Mouse (Mus musculus) embryonic facial prominence, embryonic 12.5 days (tissue): ENCODE data around the gene Nol3. TPM values are rescaled to one million over a fixed set of nuclear protein-coding genes. Genes with fewer than 3 reads are reported as not detected.

Experiments used
- ATAC-seq: fragments of 200-750 bp; cut with Nextera tagmentation; 2 replicates; pipeline ENCODE4 v1.8.0; 2017; ENCODE audit not compliant: insufficient number of reproducible peaks, insufficient read depth, low FRiP score, low TSS enrichment
- H3K27ac ChIP-seq: fragments of 300-500 bp; sonication (generic); 2 replicates; pipeline ENCODE4 v1.5.1; 2016; ENCODE audit warnings: mild to moderate bottlenecking
- H3K27me3 ChIP-seq: fragments of 300-500 bp; sonication (generic); 2 replicates; pipeline ENCODE4 v1.6.1; 2016; ENCODE audit warnings: mild to moderate bottlenecking, moderate library complexity
- H3K36me3 ChIP-seq: fragments of 300-500 bp; sonication (generic); 2 replicates; pipeline ENCODE4 v1.6.1; 2016; ENCODE audit warnings: mild to moderate bottlenecking
- H3K4me1 ChIP-seq: fragments of 300-500 bp; sonication (generic); 2 replicates; pipeline ENCODE4 v1.6.1; 2016
- H3K4me2 ChIP-seq: fragments of 300-500 bp; sonication (generic); replicated peaks from 2 replicates; pipeline ENCODE4 v1.6.1; 2016; ENCODE audit warnings: mild to moderate bottlenecking, moderate library complexity
- H3K4me3 ChIP-seq: fragments of 300-500 bp; sonication (generic); 2 replicates; pipeline ENCODE4 v1.5.1; 2016; ENCODE audit warnings: mild to moderate bottlenecking
- H3K9ac ChIP-seq: fragments of 300-500 bp; sonication (generic); 2 replicates; pipeline ENCODE4 v1.6.1; 2016; ENCODE audit warnings: mild to moderate bottlenecking, moderate library complexity
- H3K9me3 ChIP-seq: fragments of 300-500 bp; sonication (generic); 2 replicates; pipeline ENCODE4 v1.6.1; 2016; ENCODE audit warnings: mild to moderate bottlenecking, moderate library complexity
- WGBS: fragments of 180-500 bp; shearing (Covaris S2); methylation state at CpG from one replicate; pipeline ENCODE4 v1.1.7; 2016; 5-methylcytosine and 5-hydroxymethylcytosine counted together
- polyA plus RNA-seq: library from polyadenylated mRNA; unstranded; fragments of >200 nt; fragmentation: Nextera tagmentation; extraction: Ambion mirVana; gene quantifications from 2 replicates; pipeline ENCODE4 v1.2.1, GENCODE M21; 2016

Nol3 gene
- polyA plus RNA-seq, 1 experiment from 2014 or later: 2.1 TPM

DNA sequence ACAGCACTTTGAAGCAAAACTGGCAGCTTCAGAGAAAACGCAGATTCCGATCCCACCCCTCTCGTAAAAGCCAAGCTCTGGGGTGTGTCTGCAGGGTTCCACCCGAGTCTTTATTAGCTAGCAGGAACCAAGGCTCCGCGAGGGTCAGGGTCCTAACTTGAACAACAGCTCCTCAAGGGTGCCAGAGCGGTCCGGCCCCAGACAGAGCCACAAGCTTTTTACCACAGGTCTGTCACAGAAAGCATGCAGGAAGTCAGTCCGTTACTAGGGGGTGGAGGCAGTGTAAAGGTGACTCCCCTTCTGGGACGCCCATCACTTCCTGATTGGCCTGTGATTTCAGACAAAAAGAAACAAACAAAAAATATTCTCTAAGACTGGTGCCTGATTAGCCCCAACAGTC lies 10.8 kb upstream of the Nol3 start:
- Histone ChIP-seq H3K36me3 (no peaks in the 10 kb centered on the region), H3K4me3 (peak overlapping the region; percentile 56), H3K9me3 (peaks cover 5% of the 10 kb centered on the region; the same call in 1 of the 2 replicates), H3K4me1 (peaks cover 26% of the 10 kb centered on the region), H3K9ac (no peak overlapping the region), H3K4me2 (peak overlapping the region; percentile 73), H3K27me3 (peaks cover 95% of the 10 kb centered on the region), H3K27ac (no peak overlapping the region)
- no peak for ATAC-seq
- 13% methylated on average over 10 of the region's 10 CpGs for WGBS

GRCm38 (mm10) chr8:105266775-105267174 lies 9.2 kb upstream of the Nol3 start:
- Histone ChIP-seq H3K9me3 (peaks cover 5% of the 10 kb centered on the region; the same call in 1 of the 2 replicates), H3K36me3 (no peaks in the 10 kb centered on the region), H3K27me3 (peaks cover 95% of the 10 kb centered on the region), H3K4me2 (no peak overlapping the region), H3K9ac (no peak overlapping the region), H3K27ac (no peak overlapping the region), H3K4me3 (no peak overlapping the region), H3K4me1 (peaks cover 34% of the 10 kb centered on the region)
- ATAC-seq: no peak
- 12% methylated on average over 13 of the region's 13 CpGs for WGBS

- Histone ChIP-seq H3K9me3 (peaks cover 5% of the 10 kb centered on the region; the same call in 1 of the 2 replicates), H3K36me3 (no peaks in the 10 kb centered on the region), H3K4me2 (peak overlapping the region; percentile 83), H3K4me3 (peak overlapping the region; percentile 42), H3K27me3 (peaks cover 99% of the 10 kb centered on the region), H3K27ac (no peak overlapping the region), H3K4me1 (peaks cover 34% of the 10 kb centered on the region), H3K9ac (peak overlapping the region; percentile 54)
- WGBS: under 1% methylated on average over 65 of the region's 65 CpGs
- ATAC-seq: peak; percentile 44
Observed at GRCm38 (mm10) chr8:105268342-105269074, 7.4 kb upstream of the Nol3 start.

DNA sequence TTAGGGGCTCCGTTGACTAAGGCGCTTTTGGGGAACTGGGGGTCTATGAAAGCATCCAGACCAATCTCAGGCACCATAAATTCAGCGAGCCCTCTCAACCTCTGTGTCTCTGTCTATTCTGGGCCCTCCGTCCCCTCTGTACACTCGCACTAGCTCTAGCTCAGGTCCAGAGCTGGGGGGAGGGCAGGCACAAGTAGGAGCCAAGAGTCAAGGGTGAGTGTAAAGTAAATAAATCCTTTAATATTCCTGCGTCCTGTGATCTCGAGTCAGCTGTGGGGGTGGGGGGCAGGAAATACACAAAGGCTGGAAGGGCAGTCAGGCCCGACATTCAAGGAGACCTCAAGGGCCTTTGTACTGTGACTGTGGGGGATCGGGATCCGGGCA lies 6.9 kb upstream of the Nol3 start:
- peak overlapping the region; percentile 83 for H3K4me2 ChIP-seq

GRCm38 (mm10) chr8:105269461-105269947 lies 6.4 kb upstream of the Nol3 start, which contains the start of gene Hsf4:
Gene Hsf4 (plus strand): TSS chr8:105269801.
- WGBS: 1% methylated on average over 42 of the region's 42 CpGs
- H3K27me3 ChIP-seq: peaks cover 99% of the 10 kb centered on the region
- H3K4me3 ChIP-seq: peak within 1 kb of the TSS; percentile 42
- peaks cover 32% of the 10 kb centered on the region for H3K4me1 ChIP-seq
- peak within 1 kb of the TSS; percentile 54 for H3K9ac ChIP-seq
- H3K4me2 ChIP-seq: peak within 1 kb of the TSS; percentile 83
- no peak for ATAC-seq
- H3K9me3 ChIP-seq: peaks cover 5% of the 10 kb centered on the region; the same call in 1 of the 2 replicates
- H3K27ac ChIP-seq: no peak within 1 kb of the TSS
- no peaks in the 10 kb centered on the region for H3K36me3 ChIP-seq

More for the DNA sequence above, 6.9 kb upstream of the Nol3 start:
- Histone ChIP-seq H3K27me3 (peaks cover 99% of the 10 kb centered on the region), H3K9me3 (peaks cover 5% of the 10 kb centered on the region; the same call in 1 of the 2 replicates), H3K36me3 (no peaks in the 10 kb centered on the region), H3K4me3 (peak overlapping the region; percentile 42), H3K27ac (no peak overlapping the region), H3K9ac (0 out of 2 replicates have a peak overlapping the region, but pooled peaks have one; percentile 54), H3K4me1 (peaks cover 32% of the 10 kb centered on the region)
- under 1% methylated on average over 10 of the region's 10 CpGs for WGBS
- ATAC-seq: no peak

DNA sequence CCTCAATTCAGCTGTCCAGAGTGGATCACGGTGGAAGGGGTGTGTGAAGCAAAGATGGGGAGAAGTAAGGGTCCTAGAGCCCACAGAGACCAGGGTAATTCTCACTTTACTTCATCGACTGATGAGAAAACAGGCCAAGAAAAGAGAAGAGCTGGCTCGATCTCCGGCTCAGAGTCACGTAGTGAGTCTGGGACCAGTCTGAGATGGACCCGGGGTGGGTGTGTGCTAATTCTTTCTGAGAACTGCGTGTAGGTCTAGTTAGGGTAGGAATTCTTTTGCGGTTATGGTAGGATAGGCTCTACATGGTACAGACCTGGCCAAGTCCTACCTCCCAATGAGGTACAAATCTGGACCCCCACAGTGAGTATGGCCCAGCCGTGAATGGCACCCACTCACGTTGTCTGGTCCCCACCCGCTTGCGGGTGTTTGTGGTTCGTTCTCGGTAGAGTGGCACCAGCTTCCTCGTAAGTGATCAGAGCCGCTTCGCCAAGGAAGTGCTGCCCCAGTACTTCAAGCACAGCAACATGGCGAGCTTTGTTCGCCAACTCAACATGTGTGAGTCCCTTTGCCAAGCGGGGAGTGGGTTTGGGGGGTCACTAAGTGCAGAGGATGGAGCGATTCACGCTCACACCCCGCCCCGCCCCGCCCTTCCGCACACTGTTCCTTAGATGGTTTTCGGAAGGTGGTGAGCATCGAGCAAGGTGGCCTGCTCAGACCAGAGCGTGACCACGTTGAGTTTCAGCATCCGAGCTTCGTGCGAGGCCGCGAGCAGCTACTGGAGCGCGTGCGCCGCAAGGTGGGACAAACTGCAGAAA lies 5.6 kb upstream of the Nol3 start:
- 3% methylated on average over 39 of the region's 39 CpGs for WGBS
- H3K36me3 ChIP-seq: no peaks in the 10 kb centered on the region
- no peak for ATAC-seq
- peak overlapping the region; percentile 42 for H3K4me3 ChIP-seq
- H3K27me3 ChIP-seq: peaks cover 100% of the 10 kb centered on the region
- H3K9me3 ChIP-seq: peaks cover 5% of the 10 kb centered on the region; the same call in 1 of the 2 replicates
- peak overlapping the region; percentile 83 for H3K4me2 ChIP-seq
- no peak overlapping the region for H3K9ac ChIP-seq
- H3K27ac ChIP-seq: no peak overlapping the region
- peaks cover 28% of the 10 kb centered on the region for H3K4me1 ChIP-seq

DNA sequence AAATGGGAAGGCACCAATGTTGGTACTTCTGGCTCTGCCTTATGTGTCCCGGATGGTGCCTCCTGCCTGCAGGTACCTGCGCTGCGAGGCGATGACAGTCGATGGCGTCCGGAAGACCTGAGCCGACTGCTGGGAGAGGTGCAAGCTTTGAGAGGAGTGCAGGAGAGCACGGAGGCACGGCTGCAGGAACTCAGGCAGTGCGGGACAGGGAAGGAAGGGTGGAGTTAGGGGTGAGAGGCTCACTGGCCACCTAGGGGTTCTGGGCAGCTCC lies 5.1 kb upstream of the Nol3 start:
- H3K9ac ChIP-seq: no peak overlapping the region
- peaks cover 5% of the 10 kb centered on the region; the same call in 1 of the 2 replicates for H3K9me3 ChIP-seq
- H3K27ac ChIP-seq: no peak overlapping the region
- 0 out of 2 replicates have a peak overlapping the region, but pooled peaks have one; percentile 7 for H3K4me2 ChIP-seq
- 2% methylated on average over 11 of the region's 11 CpGs for whole genome bisulfite sequencing
- peak overlapping the region; percentile 12; the same call in 1 of the 2 replicates for H3K4me3 ChIP-seq
- peaks cover 29% of the 10 kb centered on the region for H3K4me1 ChIP-seq
- peaks cover 100% of the 10 kb centered on the region for H3K27me3 ChIP-seq
- no peaks in the 10 kb centered on the region for H3K36me3 ChIP-seq
- no peak for ATAC-seq

DNA sequence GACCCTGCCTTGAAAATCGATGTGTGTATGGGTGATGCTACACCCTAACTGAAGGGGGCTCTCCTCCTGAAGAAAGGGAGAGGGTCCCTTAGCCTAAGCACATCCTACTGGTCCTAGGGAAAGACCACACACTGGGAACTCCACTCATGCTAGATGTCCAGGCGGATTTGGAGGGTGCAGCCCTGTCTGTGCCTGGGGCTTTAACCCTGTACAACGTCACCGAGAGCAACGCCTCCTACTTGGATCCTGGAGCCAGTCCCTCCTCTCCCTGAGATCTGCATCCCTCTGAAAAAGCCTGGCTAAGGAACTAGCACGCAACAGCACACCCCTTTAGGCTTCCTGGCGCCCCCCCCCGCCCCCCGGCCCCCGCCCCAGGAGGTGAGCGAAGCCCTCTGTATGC lies 553 bp upstream of the Nol3 start:
- Histone ChIP-seq H3K4me3 (0 out of 2 replicates have a peak overlapping the region, but pooled peaks have one; percentile 40), H3K4me2 (peak overlapping the region; percentile 61), H3K27ac (no peak overlapping the region), H3K9me3 (no peaks in the 10 kb centered on the region), H3K36me3 (no peaks in the 10 kb centered on the region), H3K9ac (0 out of 2 replicates have a peak overlapping the region, but pooled peaks have one; percentile 19), H3K27me3 (peaks cover 100% of the 10 kb centered on the region), H3K4me1 (peaks cover 22% of the 10 kb centered on the region)
- ATAC-seq: no peak
- 10% methylated on average over 11 of the region's 11 CpGs for WGBS

- Histone ChIP-seq H3K4me3 (peak overlapping the region; percentile 40), H3K9ac (peak overlapping the region; percentile 42; the same call in 1 of the 2 replicates), H3K27me3 (peaks cover 93% of the 10 kb centered on the region), H3K4me1 (peaks cover 16% of the 10 kb centered on the region), H3K27ac (no peak overlapping the region), H3K9me3 (no peaks in the 10 kb centered on the region), H3K4me2 (peak overlapping the region; percentile 61), H3K36me3 (peaks cover 4% of the 10 kb centered on the region; the same call in 1 of the 2 replicates)
- 3% methylated on average over 30 of the region's 30 CpGs for WGBS
- ATAC-seq: peak; percentile 42
Observed at GRCm38 (mm10) chr8:105276292-105277120, 566 bp downstream of the Nol3 start.

DNA sequence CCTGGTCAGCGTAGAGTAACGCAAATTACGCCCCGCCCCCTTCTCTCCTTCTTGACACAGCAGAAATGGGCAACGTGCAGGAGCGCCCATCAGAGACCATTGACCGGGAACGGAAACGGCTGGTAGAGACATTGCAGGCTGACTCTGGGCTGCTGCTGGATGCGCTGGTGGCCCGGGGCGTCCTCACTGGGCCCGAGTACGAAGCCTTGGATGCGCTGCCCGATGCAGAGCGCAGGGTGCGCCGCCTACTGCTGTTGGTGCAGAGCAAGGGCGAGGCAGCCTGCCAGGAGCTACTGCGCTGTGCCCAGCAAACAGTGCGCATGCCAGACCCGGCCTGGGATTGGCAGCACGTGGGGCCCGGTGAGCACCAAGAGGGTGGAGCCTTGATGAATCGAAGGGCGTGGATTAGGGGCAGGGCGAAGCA lies 3.0 kb downstream of the Nol3 start:
- peak overlapping the region; percentile 6; the same call in 1 of the 2 replicates for H3K4me3 ChIP-seq
- peaks cover 68% of the 10 kb centered on the region for H3K27me3 ChIP-seq
- H3K4me2 ChIP-seq: peak overlapping the region; percentile 39
- H3K4me1 ChIP-seq: peaks cover 16% of the 10 kb centered on the region
- H3K9ac ChIP-seq: no peak overlapping the region; the same call in 1 of the 2 replicates
- H3K27ac ChIP-seq: no peak overlapping the region
- H3K9me3 ChIP-seq: no peaks in the 10 kb centered on the region
- ATAC-seq: no peak
- peaks cover 19% of the 10 kb centered on the region; the same call in 1 of the 2 replicates for H3K36me3 ChIP-seq
- WGBS: 3% methylated on average over 28 of the region's 28 CpGs

DNA sequence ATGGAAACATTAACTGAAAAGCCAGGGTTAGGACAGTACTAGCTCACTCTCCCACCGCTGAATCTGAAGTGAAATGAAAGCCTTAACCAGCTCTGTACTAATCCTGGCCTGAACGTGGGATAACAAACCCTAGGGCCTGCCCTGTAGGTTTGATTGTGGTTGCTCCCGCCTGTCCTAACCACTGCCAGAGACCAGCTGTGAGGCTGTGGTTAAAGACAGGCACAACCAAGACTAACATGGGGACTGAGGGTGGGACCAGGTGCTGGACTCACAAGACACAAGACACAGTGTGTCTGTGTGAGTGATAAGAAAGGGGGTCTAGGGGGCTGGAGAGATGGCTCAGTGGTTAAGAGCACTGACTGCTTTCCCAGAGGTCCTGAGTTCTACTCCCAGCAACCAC lies 4.6 kb downstream of the Nol3 start:
- Histone ChIP-seq H3K4me1 (peaks cover 16% of the 10 kb centered on the region), H3K36me3 (peaks cover 27% of the 10 kb centered on the region), H3K9me3 (no peaks in the 10 kb centered on the region), H3K4me2 (no peak overlapping the region), H3K4me3 (no peak overlapping the region), H3K27ac (no peak overlapping the region), H3K9ac (no peak overlapping the region), H3K27me3 (peaks cover 52% of the 10 kb centered on the region)
- WGBS: 63% methylated on average over 3 of the region's 3 CpGs
- ATAC-seq: no peak
